Mouse (Mus musculus): ENCODE results near the gene Il15.
A peak's percentile ranks its signal among the peaks of the same experiment; 100 is the strongest.

The Il15 gene

DNA sequence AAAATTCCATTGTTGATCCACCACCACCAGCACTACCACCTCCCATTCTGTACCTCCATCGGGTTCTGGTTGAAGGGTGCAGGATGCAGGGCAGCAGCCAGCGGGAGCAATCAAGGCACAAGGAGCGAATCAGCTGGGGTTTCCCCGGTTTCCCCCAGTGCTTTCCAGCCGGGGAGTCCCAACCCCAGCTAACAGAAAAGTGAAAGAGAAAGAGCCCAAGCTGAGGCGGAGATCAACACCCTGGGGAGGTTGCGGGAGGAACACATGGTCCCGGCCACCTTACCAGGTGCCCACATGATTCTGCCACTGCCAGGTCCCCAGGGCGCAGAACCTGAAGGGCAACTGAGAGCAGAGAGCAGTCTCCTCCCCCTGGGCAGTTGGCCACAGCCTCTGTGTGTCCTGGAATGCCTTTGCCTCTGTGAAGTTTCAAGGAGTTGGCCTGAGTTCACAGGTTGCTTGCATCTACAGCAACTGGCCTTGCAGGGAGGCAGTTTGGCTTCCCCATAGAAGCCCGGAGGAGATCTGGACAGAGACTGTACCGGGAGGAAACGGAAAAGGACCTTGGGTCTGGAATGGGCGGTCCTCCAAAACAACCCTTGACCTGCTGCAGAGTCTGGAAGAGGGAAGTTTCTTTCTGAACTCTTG lies at the start of gene Il15:
Il15 (minus strand) TSS at position 537 of the 645 bp plus-strand sequence.
- DNase-seq (ENCODE audit: low spot score in 2 of 2), result peak in 1 of 2 experiments; percentile 10

DNA sequence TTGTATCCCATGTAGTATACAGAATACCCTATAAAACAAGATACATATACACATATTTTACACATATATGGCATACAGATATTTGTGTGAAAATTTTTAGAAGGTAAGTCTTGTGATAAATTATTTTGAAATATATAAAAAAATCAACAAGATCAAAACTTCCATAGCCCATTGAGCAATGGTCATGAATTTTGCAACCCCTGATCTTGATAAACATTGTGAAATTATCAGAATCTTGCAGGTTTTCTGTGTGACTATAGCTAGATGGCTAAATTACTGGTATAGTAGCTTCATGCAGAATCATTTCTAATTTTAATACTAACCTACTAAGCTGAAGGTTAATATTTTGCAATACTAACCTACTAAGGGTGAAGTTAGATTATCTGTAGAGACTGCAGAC lies 41.9 kb upstream of the Il15 start:
- no peak for DNase-seq (ENCODE audit: low spot score in 2 of 2)

DNA sequence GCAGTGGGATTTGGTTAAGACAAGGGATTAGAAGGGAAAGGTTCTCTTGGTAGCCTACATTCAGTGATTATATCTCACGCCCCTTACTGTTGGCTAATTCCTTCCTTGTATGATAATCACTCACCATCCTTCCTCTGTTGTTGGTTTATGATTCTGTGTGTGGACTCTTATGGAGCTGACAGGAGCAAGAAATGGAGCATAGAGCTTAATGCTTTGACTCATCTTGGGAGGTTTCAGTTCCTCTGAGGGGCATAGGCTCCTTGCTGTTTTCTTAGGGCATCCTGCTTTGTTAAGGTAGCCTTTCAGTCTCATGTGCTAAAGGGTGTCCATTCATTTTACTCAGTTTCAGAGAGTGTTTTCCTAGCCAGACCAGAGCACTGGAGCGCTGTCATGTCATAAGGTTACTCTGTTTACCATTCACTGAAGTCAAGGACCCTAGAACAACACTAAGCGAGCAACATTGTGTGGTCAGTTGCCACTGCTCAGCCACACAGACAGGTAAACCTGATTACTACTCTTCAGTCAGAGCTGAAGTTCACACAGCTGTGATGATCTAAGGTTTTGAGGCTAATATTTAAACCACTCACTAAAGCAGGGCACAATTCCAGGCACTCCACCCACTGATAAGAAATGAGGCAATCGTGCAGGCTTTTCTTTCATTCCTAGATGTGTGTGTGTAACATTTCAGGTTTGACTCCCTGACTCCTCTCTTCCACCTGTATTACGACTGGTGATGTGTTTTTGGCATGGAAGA lies 13.7 kb upstream of the Il15 start:
- no peak for DNase-seq (ENCODE audit: low spot score in 2 of 2)

- DNase-seq (ENCODE audit: low spot score in 2 of 2), result no peak
These were observed 12.5 kb upstream of the Il15 start for GRCm38 (mm10) chr8:82415485-82415884.

DNA sequence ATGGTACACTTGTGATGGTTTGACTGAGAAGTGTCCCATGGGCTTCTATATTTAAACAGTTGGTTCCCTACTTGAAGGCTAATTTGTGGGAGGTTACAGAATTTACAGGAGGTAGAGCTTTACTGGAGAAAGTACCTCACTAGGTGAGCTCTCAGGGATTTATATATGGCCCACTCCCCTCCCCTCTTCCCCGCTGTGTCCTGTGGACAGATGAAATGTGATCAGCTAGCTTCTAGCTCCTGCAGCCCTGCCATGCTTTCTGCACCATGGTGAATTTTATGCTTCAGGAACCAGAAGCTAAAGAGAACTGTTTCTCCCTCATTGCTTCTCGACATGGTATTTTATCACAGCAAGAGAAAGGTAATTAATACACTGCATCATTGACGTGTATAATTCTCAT lies 7.1 kb upstream of the Il15 start:
- DNase-seq (ENCODE audit: low spot score in 2 of 2), result no peak

GRCm38 (mm10) chr8:82407060-82407459 lies 4.0 kb upstream of the Il15 start:
- DNase-seq (ENCODE audit: low spot score in 2 of 2), result no peak

GRCm38 (mm10) chr8:82404068-82404467 lies 1.0 kb upstream of the Il15 start:
- DNase-seq (ENCODE audit: low spot score in 2 of 2), result no peak

- DNase-seq (ENCODE audit: low spot score in 2 of 2), result no peak
These were observed 749 bp downstream of the Il15 start for GRCm38 (mm10) chr8:82402261-82402685.

DNA sequence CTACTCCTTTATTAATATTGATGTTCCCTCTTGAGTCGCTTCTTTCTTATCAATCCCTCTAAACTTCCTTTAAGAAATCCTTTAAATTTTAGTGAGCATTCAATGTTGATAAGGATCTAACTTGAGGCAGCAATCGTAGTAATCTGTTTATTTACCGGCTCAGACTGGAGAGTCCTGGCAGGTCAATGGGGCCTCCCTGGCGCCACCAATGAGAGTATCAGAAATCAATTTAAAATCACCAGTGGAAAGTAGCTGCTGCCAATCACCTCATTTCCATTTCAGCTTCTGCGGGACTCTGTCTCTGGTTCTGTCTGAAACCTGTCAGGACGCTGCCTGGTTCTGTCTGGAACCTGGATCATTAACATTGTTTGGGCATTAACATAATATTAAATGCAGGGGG lies 1.5 kb downstream of the Il15 start:
- no peak for DNase-seq (ENCODE audit: low spot score in 2 of 2)

DNA sequence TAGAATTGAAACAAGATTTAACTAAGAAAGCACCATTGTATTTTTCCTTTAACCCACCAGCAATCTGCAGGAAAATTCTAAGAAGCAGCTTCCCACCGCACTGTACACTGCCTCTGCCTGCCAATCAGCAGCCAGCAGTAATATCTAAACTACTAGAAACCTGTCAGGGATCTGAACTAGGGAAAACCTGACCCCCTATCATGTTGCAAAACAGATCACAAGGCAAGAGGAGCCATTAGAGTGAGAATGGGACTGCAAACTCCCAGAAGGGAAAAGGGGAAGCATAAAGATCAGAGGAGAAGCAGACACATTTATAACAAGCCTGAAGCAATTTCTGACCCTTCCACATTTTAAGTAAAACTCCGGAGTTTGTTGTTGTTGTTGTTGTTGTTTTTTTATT lies 2.0 kb downstream of the Il15 start:
- no peak for DNase-seq (ENCODE audit: low spot score in 2 of 2)

- no peak for DNase-seq (ENCODE audit: low spot score in 2 of 2)
These were observed 2.6 kb downstream of the Il15 start for GRCm38 (mm10) chr8:82400376-82400775.

DNA sequence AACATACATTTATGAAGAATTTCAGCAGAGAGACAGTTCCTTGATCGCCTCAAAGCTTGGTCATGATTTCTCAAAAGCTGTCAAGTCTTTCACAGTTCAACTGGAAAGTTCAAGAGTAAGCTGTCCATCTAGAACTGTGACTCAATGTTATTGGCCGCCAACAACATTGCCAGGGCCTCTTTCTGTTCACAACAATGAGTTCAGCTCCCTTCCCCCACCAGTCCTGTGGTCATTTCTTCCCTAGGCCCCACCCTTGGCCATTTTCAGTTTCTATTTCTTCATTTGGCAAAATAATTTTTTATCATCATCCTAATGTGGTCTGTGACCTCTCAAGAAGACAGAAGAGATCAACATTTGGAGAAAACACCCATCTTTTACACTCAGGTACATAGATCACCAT lies 4.5 kb downstream of the Il15 start:
- no peak for DNase-seq (ENCODE audit: low spot score in 2 of 2)

DNA sequence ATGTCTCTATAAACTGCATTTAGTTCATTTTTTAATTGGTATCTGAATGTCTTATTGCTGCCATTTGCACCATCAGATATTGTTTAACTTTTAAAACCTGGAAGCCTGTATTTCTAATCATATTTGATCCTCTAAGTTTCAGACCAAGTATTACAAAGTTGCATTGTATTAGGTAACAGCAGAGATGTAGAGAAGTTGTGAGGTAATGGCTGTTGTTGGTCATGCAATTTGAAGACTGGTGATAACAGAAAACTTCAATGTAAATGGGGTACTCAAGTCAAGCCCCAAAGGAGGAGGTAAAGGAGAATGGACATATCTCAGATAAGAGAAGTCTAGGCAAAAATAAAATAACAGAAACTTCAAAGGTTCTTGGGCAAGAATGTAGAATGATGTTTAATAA lies 11.8 kb downstream of the Il15 start:
- DNase-seq (ENCODE audit: low spot score in 2 of 2), result no peak

- no peak for DNase-seq (ENCODE audit: low spot score in 2 of 2)
These were observed 14.6 kb downstream of the Il15 start for GRCm38 (mm10) chr8:82388356-82388902.

DNA sequence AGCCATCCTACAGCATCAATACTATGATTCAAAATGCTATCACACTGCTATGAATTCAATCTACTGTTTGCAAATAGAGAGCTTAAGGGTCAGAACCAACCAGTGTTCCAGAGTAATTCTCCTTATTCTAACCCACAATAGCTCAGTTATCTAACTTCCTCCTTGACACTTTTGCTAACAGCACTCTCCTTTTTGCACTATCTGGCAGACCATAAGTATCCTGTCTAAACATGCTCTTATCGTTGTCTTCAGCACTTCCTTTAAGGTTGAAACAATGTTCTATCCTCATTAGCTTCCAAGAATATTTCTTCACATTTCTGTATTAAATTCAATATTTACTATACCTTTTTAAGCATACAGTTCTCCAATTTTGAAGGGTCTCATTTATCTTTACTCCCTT lies 15.4 kb downstream of the Il15 start:
- no peak for DNase-seq (ENCODE audit: low spot score in 2 of 2)

GRCm38 (mm10) chr8:82385867-82386266 lies 17.2 kb downstream of the Il15 start:
- no peak for DNase-seq (ENCODE audit: low spot score in 2 of 2)

DNA sequence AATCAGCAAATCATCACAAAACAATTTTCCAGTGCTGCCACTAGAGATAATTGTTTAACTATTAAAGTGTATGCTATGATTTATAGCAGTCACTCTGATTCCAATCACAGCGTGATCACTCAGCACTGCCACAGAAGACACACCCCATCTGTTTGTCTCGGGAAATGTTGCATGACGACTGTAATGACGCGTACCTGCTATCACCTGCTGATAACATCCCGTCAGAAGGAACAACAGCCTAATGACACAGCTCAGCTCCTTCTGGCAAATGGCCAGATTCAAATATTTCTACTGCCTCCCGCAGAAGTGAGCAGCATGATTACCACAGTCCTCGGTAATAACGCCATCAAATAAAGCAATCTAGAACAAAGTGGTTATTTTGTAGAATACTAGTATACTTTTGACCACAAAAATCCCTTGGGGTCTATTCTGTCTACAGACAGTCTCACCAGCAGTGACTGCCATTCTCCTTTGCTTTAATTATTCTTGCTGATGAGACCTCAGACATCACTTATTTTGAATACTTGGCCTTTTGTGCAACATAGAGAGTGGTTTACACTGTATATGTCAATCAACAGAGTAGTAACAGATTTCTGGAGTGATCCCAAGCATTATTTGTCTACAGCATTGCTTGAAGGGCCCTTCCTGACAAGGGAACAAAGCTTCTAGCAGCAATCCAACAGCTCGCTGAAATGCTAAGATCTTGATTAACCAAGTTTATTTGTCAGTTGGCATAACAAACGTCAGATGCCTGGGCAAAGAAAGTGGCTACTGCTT lies 18.4 kb downstream of the Il15 start:
- DNase-seq (ENCODE audit: low spot score in 2 of 2), result no peak

GRCm38 (mm10) chr8:82383346-82383745 lies 19.7 kb downstream of the Il15 start:
- DNase-seq (ENCODE audit: low spot score in 2 of 2), result no peak

DNA sequence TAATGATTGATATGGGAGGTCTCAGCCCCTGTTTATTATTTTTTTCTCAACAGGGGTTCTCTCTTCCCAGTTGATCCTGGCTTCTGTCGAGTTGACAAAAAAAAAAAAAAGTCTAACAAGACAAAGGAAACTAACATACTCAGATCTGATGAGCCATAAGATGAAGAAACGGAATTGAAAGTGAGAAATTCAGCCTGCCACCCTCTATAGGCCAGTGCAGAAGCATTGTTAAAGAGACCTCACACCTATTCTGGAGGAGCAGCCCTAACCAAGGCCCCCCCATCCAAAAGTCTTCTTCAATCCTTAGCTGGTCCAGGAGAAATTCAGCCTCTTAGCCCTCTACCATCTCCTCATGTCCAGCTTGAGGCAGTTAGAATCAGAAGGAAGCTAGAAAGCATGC lies 20.7 kb downstream of the Il15 start:
- DNase-seq (ENCODE audit: low spot score in 2 of 2), result no peak

- DNase-seq (ENCODE audit: low spot score in 2 of 2), result no peak
These were observed 28.6 kb downstream of the Il15 start for GRCm38 (mm10) chr8:82374470-82374869.

DNA sequence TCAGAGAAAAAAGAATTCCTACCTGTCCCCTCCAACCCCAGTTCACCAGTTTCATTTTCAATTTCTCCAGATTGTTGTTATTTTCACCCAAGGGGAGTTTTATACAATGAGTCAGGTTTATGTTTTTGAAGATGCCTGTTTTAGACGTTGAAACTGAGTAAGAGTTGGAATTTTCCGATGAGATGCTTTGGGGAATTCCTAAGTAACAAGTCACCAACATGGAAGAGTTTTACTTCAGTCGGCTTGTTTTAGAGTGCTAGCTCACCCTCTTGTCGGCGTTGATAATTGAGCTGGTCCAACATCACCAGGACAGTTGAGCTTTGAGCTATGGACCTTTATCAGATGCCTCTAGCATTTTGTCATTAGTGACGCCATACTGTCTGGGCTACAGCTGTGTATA lies 30.2 kb downstream of the Il15 start:
- no peak for DNase-seq (ENCODE audit: low spot score in 2 of 2)

GRCm38 (mm10) chr8:82370657-82371056 lies 32.4 kb downstream of the Il15 start:
- no peak for DNase-seq (ENCODE audit: low spot score in 2 of 2)

All from left cerebral cortex, adult 9 months (tissue).